Mouse (Mus musculus): ENCODE results near the gene Eml5.

Eml5 gene

DNA sequence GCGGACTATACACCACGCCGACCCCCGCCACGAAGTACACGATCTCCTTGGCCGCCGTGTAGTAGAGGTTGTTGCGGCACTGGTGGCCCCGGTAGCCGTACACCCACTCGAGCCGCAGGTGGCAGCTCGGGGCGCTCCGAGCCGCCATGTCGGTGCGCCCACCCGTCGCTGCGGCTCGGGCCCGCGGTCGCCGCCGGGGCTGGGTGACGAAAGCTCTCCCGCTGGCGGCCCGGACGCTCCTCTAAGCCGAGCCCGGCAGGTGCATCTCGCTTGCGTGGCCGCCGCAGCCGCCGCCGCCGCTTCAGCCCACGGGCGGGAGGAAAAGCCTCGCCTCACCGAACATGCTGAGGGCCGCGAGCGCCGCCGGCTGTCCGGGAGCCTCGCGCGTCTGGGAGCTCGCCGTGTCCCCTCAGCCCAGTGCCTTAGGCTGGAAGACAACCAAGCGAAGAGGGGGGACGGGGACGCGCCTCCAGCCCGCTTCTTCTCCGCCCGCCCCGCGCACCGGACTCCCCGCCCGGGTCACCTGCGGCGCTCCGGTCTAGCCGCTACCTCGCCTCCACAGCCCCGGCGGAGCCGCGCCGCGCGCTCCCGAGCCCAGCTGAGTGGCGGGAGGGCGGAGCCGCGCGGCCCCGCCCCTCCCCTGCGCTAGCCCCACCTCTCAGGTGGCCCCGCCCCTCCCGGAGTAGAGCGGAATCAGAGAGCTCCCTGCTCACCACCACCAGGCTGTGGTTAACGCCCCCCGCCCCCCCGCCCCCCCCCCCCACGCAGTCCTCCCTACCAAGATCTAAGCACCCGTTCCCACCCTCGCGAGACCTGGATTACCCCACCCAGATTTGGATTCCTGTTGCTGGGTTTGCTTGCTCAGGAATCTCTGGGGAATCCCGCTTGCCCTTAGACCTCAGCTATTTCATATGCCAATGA is at the start of gene Eml5:
Gene Eml5 (minus strand): TSS at position 604 of the 921 bp plus-strand sequence.
- peak; percentile 94 for DNase-seq (ENCODE audit: low read depth, low spot score)

DNA sequence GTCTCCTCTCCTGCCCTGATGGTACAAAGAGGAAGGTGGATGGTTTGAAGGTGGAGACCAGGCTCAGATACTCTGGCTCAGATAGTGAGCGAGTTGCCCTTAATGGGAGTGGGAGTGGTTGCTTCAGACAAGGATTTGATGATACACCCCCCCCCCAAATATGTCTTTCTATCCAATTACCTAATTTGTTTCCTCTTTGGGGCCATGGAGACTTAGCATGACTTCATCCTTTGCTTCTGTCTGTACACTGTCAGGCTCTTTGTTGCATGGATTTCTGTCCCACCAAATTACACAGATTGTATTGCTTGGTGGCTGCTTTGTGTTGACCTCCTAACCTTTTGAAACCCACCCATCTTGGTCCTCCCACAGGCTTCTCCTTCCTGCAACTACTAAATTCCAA is 31.6 kb upstream of the Eml5 start:
- DNase-seq (ENCODE audit: low read depth, low spot score), result no peak

DNA sequence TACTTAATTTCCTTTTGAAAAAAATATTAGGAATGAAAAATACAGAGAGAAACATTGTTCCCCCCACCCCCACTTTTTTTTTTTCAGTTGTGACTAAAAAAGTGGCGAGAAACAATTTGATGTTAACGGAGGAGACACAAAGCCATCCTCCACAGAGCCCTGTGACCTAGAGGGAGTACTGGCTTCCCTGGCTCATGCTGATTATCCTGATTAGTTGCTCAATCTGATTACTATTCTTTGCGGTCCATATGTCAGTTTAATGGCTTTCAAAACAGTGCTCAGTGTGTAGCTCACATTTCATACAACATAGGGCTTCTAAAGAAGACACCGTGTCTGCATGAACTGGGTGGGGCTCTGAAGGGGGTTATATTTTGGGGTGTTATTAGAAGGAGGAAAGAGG is 31.2 kb upstream of the Eml5 start:
- DNase-seq (ENCODE audit: low read depth, low spot score), result no peak

DNA sequence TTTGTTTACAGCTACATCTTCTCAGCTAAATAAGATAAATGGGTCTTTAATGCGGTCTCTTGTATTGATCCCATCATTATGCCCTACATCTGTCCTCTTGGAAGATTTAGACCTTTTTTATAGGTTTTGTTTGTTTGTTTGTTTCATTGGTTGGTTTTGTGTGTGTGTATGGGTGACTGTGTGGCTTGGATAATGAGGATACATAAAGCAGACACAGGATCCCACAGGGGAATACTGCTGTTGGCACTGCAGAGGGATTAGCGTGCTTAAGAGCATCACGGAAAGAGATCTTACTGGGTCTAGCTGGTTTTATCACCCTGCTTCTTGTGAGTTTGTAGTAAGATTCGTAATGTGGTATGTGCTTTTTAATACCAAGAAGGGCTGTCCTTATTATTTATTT is 29.9 kb upstream of the Eml5 start:
- no peak for DNase-seq (ENCODE audit: low read depth, low spot score)

DNA sequence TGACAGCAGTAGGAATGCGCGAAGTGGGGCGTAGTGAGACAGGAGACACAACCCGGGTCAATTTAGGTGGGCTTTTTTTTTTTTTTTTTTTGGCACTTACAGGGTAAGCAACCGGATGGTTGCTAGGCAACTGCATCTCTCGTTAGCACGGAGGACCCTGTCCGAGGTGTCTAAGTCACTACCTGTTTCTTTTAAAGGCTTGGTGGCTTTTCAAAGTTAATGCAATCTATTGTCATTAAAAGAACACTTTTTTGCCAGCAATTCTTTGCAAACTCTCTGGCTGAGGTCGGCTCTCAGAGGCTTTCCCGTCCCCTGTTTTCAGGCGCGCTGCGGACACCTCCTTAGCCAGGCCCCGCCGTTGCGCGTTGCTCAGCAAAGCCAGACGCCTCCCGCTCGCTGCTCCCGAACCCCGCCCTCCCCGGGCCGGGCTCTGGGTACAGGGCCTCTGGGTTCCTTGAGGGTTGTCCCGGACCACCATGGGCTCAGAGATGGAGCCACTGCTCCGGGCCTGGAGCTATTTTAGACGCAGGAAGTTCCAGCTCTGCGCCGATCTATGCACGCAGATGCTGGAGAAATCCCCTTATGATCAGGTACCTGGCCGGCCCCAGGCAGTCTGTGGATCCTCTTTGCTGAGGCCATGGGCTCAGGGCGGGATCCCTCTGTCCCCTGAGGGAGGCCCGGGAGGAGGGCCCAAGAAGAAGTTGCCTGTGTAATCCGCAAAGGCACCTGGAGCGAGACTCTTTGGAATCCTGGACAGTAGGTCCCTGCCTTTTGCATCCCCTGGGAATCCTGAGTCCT is 19.1 kb upstream of the Eml5 start, which contains the start of gene Ttc8:
Gene Ttc8 (plus strand): TSS at position 381 of the 798 bp plus-strand sequence.
- DNase-seq (ENCODE audit: low read depth, low spot score), result peak; percentile 95

DNA sequence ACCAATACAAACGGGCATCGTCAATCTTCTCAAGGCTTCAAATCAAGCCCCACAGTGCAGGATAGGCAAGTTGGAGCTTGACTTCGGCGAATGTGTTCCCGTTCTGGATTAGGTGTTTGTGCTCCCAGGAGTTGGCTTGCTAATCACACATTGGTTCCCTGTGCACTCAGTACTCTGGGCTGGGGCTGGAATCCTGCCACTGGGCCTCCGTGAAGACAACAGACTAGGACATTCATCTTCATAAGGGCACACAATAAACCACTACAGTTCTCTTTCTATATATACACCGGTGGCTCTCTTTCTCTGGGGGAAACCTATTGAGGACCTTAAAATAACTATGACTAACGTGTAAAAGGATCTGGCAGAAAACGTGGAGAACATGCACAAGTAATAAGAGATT is 8.8 kb upstream of the Eml5 start:
- DNase-seq (ENCODE audit: low read depth, low spot score), result no peak

DNA sequence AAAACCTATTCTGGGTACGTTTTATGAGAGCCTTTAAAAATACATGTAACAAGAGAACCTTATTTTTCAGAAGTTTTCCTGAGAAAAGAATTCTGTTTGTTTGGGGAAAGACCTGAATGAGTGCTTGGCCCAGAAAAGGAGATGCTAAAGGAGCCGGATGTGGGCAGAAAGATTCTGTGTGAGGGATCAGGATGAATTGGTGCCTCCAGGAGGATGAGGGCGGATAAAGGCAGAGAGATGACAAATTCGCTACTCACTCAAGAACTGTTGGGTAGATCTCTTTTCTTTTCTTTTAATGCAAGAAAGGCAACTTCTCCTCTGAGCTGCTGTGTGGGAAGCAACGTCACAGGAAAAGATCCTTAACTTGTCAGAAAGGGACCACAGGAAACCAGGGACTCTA is 4.2 kb upstream of the Eml5 start:
- no peak for DNase-seq (ENCODE audit: low read depth, low spot score)

DNA sequence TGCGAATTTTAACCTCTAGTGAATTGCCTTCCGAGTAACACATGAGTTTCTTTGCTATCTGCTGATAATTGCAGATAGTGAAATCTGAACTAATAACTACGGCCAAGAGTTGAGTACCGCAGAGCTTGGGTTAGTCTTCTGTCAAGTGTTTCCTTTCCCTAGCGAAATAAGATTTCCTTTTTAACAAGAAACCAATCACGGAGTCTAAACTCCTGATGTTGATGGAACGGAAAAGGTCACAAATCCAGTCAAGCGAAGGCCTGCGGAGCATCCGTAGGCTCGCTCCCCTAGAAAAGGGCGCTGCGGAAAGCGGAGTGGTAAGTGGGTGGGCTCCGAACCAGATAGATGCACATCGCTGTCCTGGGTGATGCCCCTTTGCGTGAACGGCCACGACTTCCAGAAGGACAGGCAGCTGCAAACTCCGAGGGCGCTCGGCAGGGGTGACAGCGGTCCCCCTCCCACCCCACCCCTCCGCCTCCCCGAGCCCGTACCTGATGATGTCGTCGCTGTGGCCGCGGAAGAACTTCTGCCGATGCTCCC is 873 bp downstream of the Eml5 start:
- peak; percentile 84 for DNase-seq (ENCODE audit: low read depth, low spot score)

DNA sequence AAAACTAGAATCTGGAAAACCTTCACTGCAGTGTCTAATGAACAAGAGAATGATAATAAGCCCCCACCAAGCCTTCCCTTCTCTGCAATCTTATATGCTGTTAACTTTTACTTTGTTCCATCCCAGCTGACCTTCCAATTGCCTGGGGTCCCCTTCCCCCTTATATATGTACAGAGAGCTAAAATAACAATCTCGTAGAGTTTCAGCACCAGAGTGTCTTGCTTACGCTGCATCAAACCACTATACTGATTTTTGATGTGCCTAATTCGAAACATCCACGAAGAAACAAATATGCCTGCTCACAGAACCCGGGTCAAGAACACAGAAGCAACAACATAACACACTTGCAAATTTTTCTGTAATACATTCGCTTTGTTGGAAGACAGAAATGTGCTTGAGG is 1.6 kb downstream of the Eml5 start:
- DNase-seq (ENCODE audit: low read depth, low spot score), result peak; percentile 60

DNA sequence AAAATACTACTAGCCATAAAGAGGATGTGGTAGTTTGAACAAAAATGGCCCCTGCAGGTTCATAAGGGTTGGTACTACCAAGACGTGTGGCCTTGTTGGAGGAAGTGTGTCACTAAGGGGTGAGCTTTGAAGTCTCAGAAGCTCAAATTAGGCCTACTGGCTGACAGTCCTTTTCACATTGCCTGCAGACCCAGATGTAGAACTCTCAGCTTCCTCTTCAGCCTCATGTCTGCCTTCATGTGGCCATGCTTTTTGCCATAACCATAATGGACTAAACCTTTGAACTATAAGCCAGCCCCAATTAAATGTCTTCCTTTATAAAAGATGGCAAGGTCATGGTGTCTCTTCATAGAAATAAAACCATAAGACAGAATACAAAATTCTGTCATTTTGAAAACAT is 4.5 kb downstream of the Eml5 start:
- peak; percentile 73 for DNase-seq (ENCODE audit: low read depth, low spot score)

DNA sequence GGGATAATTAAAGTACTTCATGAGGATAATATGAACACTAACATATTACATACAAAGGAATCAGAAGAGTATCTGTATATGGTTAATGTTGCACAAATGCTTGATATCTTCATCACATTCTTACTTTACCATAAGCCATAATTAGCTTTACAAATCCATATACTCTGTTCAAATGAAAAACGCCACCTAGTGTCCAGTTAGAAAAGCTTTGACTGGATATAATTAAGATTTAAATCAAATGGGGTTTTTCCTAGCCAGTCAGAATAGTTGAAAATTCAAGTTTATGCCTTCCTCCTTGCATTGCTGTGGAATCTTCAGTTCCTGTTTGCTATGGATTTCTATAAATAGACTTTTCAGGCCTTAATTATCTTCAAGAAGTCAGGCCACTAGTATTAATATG is 16.8 kb downstream of the Eml5 start:
- peak; percentile 69 for DNase-seq (ENCODE audit: low read depth, low spot score)

DNA sequence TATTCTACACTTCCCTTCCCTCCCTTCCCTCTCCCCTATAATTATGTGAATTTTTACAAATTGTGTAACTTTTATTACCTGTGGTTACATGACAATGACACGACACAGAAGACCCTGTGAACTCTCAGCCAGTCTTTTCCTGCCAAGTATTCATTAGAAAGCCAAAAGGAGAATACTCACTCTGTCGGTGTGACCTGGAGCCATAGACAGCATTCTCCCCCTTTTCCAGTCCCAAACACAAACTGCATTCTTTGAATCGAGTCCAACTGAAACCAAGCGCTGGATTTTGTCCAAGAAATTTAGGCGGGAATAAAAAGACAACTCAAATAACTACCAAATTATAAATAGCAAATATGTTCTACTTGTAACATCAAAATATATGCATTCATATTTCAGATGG is 19.5 kb downstream of the Eml5 start:
- no peak for DNase-seq (ENCODE audit: low read depth, low spot score)

DNA sequence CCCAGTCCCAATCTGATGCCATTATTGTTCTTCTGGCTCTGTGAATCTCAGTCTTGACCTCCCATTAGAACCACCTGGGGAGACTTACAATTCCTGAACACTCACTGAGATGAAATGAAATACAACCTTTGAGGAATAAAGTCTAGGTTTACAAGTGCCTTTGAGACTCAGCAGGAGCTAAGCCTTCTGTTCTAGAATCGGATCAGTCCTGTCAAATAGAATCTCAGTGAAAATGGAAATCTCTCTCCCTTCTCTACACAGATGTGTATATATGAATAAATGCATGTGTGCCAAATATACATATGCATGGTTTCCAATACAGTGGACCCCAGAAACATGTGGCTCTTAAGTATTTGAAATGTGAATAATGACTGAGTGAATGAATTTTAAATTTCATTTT is 22.6 kb downstream of the Eml5 start:
- no peak for DNase-seq (ENCODE audit: low read depth, low spot score)

DNA sequence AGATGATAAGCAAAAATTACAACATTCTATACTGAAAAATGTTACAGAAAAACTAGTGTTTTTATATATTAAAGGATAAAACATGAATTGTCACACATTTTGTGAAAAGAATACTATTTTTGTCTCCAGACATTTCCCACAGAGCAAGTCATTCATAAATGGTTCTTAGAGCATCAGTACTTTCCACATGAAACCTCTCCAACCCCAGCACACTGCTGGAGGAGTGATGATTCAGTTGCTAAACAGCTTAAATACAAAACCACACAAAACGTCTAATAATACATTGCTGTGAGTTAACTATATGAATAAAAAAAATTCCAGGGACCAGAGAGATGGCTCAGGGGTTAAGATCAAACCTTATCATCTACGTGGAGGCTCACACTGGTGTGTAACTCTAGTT is 26.1 kb downstream of the Eml5 start:
- DNase-seq (ENCODE audit: low read depth, low spot score), result no peak

DNA sequence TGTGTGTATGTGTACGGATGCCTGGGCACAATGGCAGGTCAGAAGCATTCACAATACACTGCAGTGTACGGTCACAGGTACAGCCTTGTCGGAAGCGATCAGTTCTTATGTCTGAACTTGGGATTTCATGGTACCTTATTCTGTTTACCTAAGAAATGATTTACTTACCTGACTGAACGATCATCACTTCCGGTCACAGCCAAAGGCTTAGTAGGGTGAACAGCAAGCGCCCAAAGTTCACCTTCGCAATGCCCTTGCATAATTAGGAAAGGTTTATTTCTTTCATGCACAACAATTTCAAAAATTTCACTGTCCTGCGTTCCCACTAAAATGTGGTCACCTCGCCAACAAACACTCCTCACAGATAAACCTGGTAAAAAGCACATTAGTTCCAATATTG is 28.4 kb downstream of the Eml5 start:
- no peak for DNase-seq (ENCODE audit: low read depth, low spot score)

DNA sequence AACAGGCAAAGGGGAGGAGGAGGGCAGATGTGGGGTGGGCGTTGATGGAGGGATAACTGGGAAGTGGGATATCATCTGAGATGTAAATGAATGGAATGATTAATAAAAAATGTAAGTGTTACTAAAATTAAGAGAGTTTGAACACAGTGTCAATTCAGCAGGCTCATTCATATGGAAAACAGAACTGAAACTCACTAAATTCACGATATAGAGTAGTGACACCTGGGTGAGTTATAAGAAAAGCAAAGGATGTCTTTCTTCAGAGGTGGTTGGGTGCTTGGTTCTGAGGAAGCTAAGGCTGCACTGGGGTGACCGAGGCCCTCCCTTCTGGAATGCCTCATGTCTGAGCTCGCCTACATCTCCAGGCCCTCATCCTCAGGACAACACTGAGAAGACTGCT is 37.8 kb downstream of the Eml5 start:
- DNase-seq (ENCODE audit: low read depth, low spot score), result peak; percentile 66

DNA sequence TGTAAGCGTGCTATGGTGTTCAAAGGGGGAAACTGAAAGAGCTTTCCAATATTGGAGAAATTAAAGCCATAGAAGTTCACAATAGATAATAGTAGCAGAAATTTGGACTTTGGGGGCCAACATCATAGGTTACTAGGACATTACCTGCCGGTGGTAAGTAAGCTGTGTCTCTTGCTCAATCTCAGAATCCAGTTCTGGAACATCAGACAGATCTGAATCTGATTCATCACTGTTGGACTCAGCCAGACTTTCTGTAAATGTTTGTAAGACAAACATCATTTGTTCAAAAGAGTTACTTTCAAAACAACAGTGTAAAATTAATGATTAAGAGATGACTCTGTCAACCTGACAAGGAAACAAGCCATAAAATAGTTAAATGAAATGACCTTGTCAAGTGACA is 41.0 kb downstream of the Eml5 start:
- no peak for DNase-seq (ENCODE audit: low read depth, low spot score)

DNA sequence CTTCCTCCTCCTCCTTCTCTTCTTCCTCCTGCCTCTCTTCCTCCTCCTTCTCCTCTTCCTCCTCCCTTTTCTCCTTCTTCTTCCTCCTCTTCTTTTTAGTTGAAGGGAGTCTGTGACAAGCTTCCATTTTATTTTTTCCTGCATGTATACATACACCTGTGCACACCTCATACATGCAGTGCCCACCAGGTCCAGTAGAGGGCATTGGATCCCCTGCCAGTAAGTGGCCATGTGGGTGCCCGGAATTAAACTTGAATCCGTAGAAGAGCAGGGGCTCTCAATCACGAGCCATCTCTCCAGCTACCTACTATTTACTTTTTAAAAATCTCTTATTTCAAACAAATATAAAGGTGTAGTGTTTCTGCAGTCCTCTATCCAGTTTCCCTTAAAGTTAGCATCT is 50.5 kb downstream of the Eml5 start:
- peak; percentile 52 for DNase-seq (ENCODE audit: low read depth, low spot score)

DNA sequence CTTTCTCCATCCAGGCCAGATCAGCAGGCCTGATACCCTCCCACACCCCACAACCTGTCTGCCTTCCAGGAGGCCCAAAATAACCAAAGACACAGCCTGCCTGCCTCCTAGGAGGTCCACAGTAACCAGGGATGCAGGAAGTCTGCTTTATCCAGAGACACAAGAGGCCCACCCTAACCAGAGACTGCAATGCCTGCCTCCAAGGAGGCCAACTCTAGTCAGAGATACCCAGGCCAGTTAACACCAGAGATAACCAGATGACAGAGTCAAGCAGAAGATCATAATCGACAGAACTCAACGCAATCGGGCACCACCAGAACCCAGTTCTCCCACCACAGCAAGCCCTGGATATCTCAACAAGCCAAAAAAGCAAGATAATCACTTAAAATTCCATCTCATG is 56.5 kb downstream of the Eml5 start:
- DNase-seq (ENCODE audit: low read depth, low spot score), result no peak

DNA sequence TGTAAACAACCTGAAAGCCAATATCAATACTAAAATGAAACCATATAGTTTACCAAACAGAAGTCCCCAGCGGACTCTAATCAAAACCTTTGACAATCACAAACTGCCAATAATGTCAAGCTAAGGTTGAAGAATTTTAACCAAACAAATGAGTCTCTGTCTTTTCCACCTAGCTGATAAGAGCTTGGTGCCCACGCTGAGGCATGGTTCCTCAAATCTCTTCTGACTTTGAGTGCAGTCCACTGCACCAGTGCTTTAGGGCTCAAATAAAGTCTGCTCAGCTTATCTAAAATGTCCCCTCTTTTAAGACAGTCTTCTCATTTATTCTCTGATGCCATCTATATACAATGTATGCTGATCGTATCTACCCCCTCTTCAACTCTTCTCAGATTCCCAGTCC is 61.1 kb downstream of the Eml5 start:
- peak; percentile 69 for DNase-seq (ENCODE audit: low read depth, low spot score)

DNA sequence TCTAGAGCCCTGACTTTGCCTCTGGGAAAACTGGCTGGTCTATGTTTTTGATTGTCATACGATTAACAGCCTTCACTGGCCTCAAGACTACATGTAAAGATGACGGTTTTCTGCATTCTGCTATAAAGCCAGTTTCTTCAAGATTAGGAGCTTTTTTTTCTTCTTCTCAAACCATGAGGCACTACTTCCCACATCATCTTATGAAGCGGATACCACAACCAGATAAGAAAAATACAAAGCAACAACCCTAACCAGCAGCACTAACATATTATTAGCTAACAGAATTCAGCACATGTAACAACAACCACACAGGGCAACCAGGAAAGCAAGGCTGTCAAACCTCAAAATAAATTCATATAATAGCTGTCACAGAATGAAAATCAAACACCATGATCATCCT is 63.3 kb downstream of the Eml5 start:
- no peak for DNase-seq (ENCODE audit: low read depth, low spot score)

DNA sequence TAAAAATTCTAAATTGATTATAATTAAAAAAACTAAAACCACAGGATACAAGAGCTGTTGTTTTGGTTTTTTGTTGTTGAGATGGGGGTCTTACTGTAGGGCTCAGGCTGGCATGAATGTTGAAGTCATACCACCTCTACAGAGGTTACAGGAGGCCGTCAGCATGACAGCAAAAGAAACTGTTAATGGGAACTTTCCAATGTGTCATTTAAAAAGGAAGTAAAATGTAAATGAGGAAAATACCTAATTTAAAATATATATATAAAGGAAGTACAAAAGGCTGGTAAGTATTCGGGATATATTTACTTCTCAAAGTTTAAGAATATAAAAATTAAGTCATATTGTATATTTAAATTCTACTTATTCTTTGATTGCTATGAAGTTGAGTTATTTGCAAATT is 65.8 kb downstream of the Eml5 start:
- DNase-seq (ENCODE audit: low read depth, low spot score), result peak; percentile 40

DNA sequence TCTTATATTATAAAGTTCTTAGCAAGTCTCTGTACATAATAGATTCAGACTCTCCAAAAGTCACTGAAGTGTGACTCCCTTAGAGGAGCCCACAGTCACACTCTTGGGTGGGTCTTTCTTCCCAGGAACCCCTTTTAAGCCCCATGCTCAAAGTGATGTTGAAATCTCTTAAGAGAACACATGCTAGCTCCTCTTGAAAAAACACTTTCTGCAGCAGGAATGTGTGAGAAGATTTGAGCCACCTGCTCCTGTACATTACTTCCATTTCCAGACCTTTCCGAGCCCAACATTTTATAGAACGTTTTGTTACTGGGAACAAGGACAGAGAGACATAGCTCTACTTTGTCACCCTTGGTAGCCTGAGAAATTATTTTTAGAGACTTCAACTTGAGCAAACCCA is 66.4 kb downstream of the Eml5 start:
- DNase-seq (ENCODE audit: low read depth, low spot score), result no peak
